Mouse (Mus musculus): ENCODE data around the gene Wdr38. TPM values are rescaled to one million over a fixed set of nuclear protein-coding genes. Genes with fewer than 3 reads are reported as not detected.

Wdr38 gene
- polyA plus RNA-seq, 1 experiment from 2014 or later = 1.7 TPM

- Histone ChIP-seq H3K4me3 (ENCODE audit: low read length) (no peak overlapping the region), H3K4me1 (ENCODE audit: control insufficient read depth, insufficient read depth, low read depth, low read length) (peaks cover 25% of the 10 kb centered on the region)
These were observed 14.0 kb downstream of the Wdr38 start for GRCm38 (mm10) chr2:39011264-39011663.

GRCm38 (mm10) chr2:39011971-39012370, 14.7 kb downstream of the Wdr38 start:
- Histone ChIP-seq H3K9ac (ENCODE audit: low read depth, low read length) (no peak overlapping the region), H3K4me1 (ENCODE audit: control insufficient read depth, insufficient read depth, low read depth, low read length) (peaks cover 24% of the 10 kb centered on the region)

More at GRCm38 (mm10) chr2:39011264-39011663, 14.0 kb downstream of the Wdr38 start:
- no peak overlapping the region for H3K9ac ChIP-seq (ENCODE audit: low read depth, low read length)
- no peaks in the 10 kb centered on the region for H3K27me3 ChIP-seq (replicated peaks; ENCODE audit: control insufficient read depth, insufficient read depth, low read length)
- ATAC-seq = no peak
- no peak overlapping the region for H3K27ac ChIP-seq (ENCODE audit: low read depth, low read length)
- H3K36me3 ChIP-seq (ENCODE audit: control insufficient read depth, insufficient read depth, low read length) = peaks cover 24% of the 10 kb centered on the region
- H3K9me3 ChIP-seq (ENCODE audit: control insufficient read depth, low read length) = no peaks in the 10 kb centered on the region
- no peak overlapping the region for H3K4me2 ChIP-seq (ENCODE audit: low read length)

GRCm38 (mm10) chr2:39012768-39013279, 15.5 kb downstream of the Wdr38 start:
- Histone ChIP-seq H3K9me3 (ENCODE audit: control insufficient read depth, low read length) (no peaks in the 10 kb centered on the region), H3K27ac (ENCODE audit: low read depth, low read length) (no peak overlapping the region), H3K4me2 (ENCODE audit: low read length) (no peak overlapping the region), H3K27me3 (replicated peaks; ENCODE audit: control insufficient read depth, insufficient read depth, low read length) (no peaks in the 10 kb centered on the region), H3K4me3 (ENCODE audit: low read length) (no peak overlapping the region), H3K36me3 (ENCODE audit: control insufficient read depth, insufficient read depth, low read length) (peaks cover 29% of the 10 kb centered on the region), H3K4me1 (ENCODE audit: control insufficient read depth, insufficient read depth, low read depth, low read length) (peaks cover 20% of the 10 kb centered on the region), H3K9ac (ENCODE audit: low read depth, low read length) (no peak overlapping the region)
- WGBS = 85% methylated on average over 7 of the region's 7 CpGs
- ATAC-seq = no peak

More at GRCm38 (mm10) chr2:39011971-39012370, 14.7 kb downstream of the Wdr38 start:
- no peaks in the 10 kb centered on the region for H3K9me3 ChIP-seq (ENCODE audit: control insufficient read depth, low read length)
- H3K4me3 ChIP-seq (ENCODE audit: low read length) = no peak overlapping the region
- H3K27ac ChIP-seq (ENCODE audit: low read depth, low read length) = no peak overlapping the region
- 93% methylated on average over 3 of the region's 3 CpGs for WGBS
- no peak overlapping the region for H3K4me2 ChIP-seq (ENCODE audit: low read length)
- H3K27me3 ChIP-seq (replicated peaks; ENCODE audit: control insufficient read depth, insufficient read depth, low read length) = no peaks in the 10 kb centered on the region
- peaks cover 29% of the 10 kb centered on the region for H3K36me3 ChIP-seq (ENCODE audit: control insufficient read depth, insufficient read depth, low read length)
- ATAC-seq = no peak

GRCm38 (mm10) chr2:39016581-39016980, 19.3 kb downstream of the Wdr38 start:
- no peaks in the 10 kb centered on the region for H3K27me3 ChIP-seq (replicated peaks; ENCODE audit: control insufficient read depth, insufficient read depth, low read length)
- no peak for ATAC-seq
- H3K27ac ChIP-seq (ENCODE audit: low read depth, low read length) = no peak overlapping the region
- H3K4me1 ChIP-seq (ENCODE audit: control insufficient read depth, insufficient read depth, low read depth, low read length) = peaks cover 2% of the 10 kb centered on the region; the same call in 1 of the 2 replicates
- no peak overlapping the region for H3K4me2 ChIP-seq (ENCODE audit: low read length)
- H3K4me3 ChIP-seq (ENCODE audit: low read length) = no peak overlapping the region
- 79% methylated on average over 3 of the region's 3 CpGs for WGBS
- H3K9me3 ChIP-seq (ENCODE audit: control insufficient read depth, low read length) = no peaks in the 10 kb centered on the region
- H3K36me3 ChIP-seq (ENCODE audit: control insufficient read depth, insufficient read depth, low read length) = peaks cover 50% of the 10 kb centered on the region
- no peak overlapping the region for H3K9ac ChIP-seq (ENCODE audit: low read depth, low read length)

- Histone ChIP-seq H3K9me3 (ENCODE audit: control insufficient read depth, low read length) (no peaks in the 10 kb centered on the region), H3K36me3 (ENCODE audit: control insufficient read depth, insufficient read depth, low read length) (peaks cover 59% of the 10 kb centered on the region), H3K9ac (ENCODE audit: low read depth, low read length) (no peak overlapping the region), H3K4me2 (ENCODE audit: low read length) (no peak overlapping the region), H3K4me3 (ENCODE audit: low read length) (no peak overlapping the region), H3K4me1 (ENCODE audit: control insufficient read depth, insufficient read depth, low read depth, low read length) (no peaks in the 10 kb centered on the region), H3K27ac (ENCODE audit: low read depth, low read length) (no peak overlapping the region), H3K27me3 (replicated peaks; ENCODE audit: control insufficient read depth, insufficient read depth, low read length) (no peaks in the 10 kb centered on the region)
- no peak for ATAC-seq
- 89% methylated on average over 1 of the region's 1 CpGs for WGBS
These were observed 22.7 kb downstream of the Wdr38 start for GRCm38 (mm10) chr2:39020004-39020403.

GRCm38 (mm10) chr2:39031611-39032010, 34.3 kb downstream of the Wdr38 start:
- no peaks in the 10 kb centered on the region for H3K9me3 ChIP-seq (ENCODE audit: control insufficient read depth, low read length)
- no peaks in the 10 kb centered on the region for H3K27me3 ChIP-seq (replicated peaks; ENCODE audit: control insufficient read depth, insufficient read depth, low read length)
- no peaks in the 10 kb centered on the region for H3K4me1 ChIP-seq (ENCODE audit: control insufficient read depth, insufficient read depth, low read depth, low read length)
- 93% methylated on average over 1 of the region's 1 CpGs for WGBS
- no peak overlapping the region for H3K27ac ChIP-seq (ENCODE audit: low read depth, low read length)
- no peak overlapping the region for H3K4me3 ChIP-seq (ENCODE audit: low read length)
- peaks cover 40% of the 10 kb centered on the region for H3K36me3 ChIP-seq (ENCODE audit: control insufficient read depth, insufficient read depth, low read length)
- no peak for ATAC-seq
- H3K4me2 ChIP-seq (ENCODE audit: low read length) = no peak overlapping the region
- no peak overlapping the region for H3K9ac ChIP-seq (ENCODE audit: low read depth, low read length)

- no peaks in the 10 kb centered on the region for H3K27me3 ChIP-seq (replicated peaks; ENCODE audit: control insufficient read depth, insufficient read depth, low read length)
- no peak overlapping the region for H3K4me2 ChIP-seq (ENCODE audit: low read length)
- H3K27ac ChIP-seq (ENCODE audit: low read depth, low read length) = no peak overlapping the region
- no peaks in the 10 kb centered on the region for H3K4me1 ChIP-seq (ENCODE audit: control insufficient read depth, insufficient read depth, low read depth, low read length)
- H3K4me3 ChIP-seq (ENCODE audit: low read length) = no peak overlapping the region
- WGBS = 100% methylated on average over 1 of the region's 1 CpGs
- no peak overlapping the region for H3K9ac ChIP-seq (ENCODE audit: low read depth, low read length)
- H3K36me3 ChIP-seq (ENCODE audit: control insufficient read depth, insufficient read depth, low read length) = peaks cover 37% of the 10 kb centered on the region
- no peak for ATAC-seq
- H3K9me3 ChIP-seq (ENCODE audit: control insufficient read depth, low read length) = no peaks in the 10 kb centered on the region
These were observed 42.9 kb downstream of the Wdr38 start for GRCm38 (mm10) chr2:39040215-39040614.

GRCm38 (mm10) chr2:39048515-39048914, 51.2 kb downstream of the Wdr38 start:
- Histone ChIP-seq H3K4me3 (ENCODE audit: low read length) (no peak overlapping the region), H3K9me3 (ENCODE audit: control insufficient read depth, low read length) (no peaks in the 10 kb centered on the region), H3K4me2 (ENCODE audit: low read length) (no peak overlapping the region), H3K9ac (ENCODE audit: low read depth, low read length) (no peak overlapping the region), H3K36me3 (ENCODE audit: control insufficient read depth, insufficient read depth, low read length) (peaks cover 25% of the 10 kb centered on the region), H3K27me3 (replicated peaks; ENCODE audit: control insufficient read depth, insufficient read depth, low read length) (no peaks in the 10 kb centered on the region), H3K27ac (ENCODE audit: low read depth, low read length) (no peak overlapping the region), H3K4me1 (ENCODE audit: control insufficient read depth, insufficient read depth, low read depth, low read length) (no peaks in the 10 kb centered on the region)
- WGBS = 97% methylated on average over 1 of the region's 1 CpGs
- ATAC-seq = no peak
